Mouse (Mus musculus) heart, adult 2 months (tissue): ENCODE results near the gene Ppt2. TPM values are rescaled to one million over a fixed set of nuclear protein-coding genes. Genes with fewer than 3 reads are reported as not detected.

Experiments used
- DNase-seq, 2 experiments: peaks; one replicate each; pipeline ENCODE4 v3.0.0; 2021
- H3K27ac ChIP-seq: fragments of 200-600 bp; 2 replicates; pipeline ENCODE4 v1.8.1; 2022
- H3K27me3 ChIP-seq: fragments of 200-500 bp; 2 replicates; pipeline ENCODE4 v1.6.1; 2012; ENCODE audit warnings: mild to moderate bottlenecking, low read length, inconsistent platforms, mixed read lengths; ENCODE audit not compliant: control insufficient read depth, insufficient read depth
- H3K36me3 ChIP-seq: fragments of 200-500 bp; 2 replicates; pipeline ENCODE4 v1.6.1; 2012; ENCODE audit warnings: low read length, inconsistent platforms; ENCODE audit not compliant: control insufficient read depth, insufficient read depth
- H3K4me1 ChIP-seq: fragments of 200-500 bp; 2 replicates; pipeline ENCODE4 v1.6.1; 2011; ENCODE audit warnings: low read length; ENCODE audit not compliant: control insufficient read depth, insufficient read depth
- H3K4me3 ChIP-seq: fragments of 200-600 bp; 2 replicates; pipeline ENCODE4 v1.8.1; 2022
- H3K79me2 ChIP-seq: fragments of 200-500 bp; replicated peaks from 2 replicates; pipeline ENCODE4 v1.6.1; 2012; ENCODE audit warnings: mild to moderate bottlenecking, inconsistent platforms, low read length, moderate library complexity, mixed read lengths; ENCODE audit not compliant: control insufficient read depth, insufficient read depth
- H3K9ac ChIP-seq: fragments of 200-500 bp; 2 replicates; pipeline ENCODE4 v1.6.1; 2012; ENCODE audit warnings: low read depth, mild to moderate bottlenecking, control low read depth, inconsistent platforms, low read length, mixed read lengths
- CTCF ChIP-seq: fragments of 200-600 bp; IDR thresholded peaks from 2 replicates; pipeline ENCODE4 v1.8.1; 2022; ENCODE audit warnings: antibody characterized with exemption, mild to moderate bottlenecking, moderate library complexity
- EP300 ChIP-seq: fragments of 200-500 bp; IDR thresholded peaks from 2 replicates; pipeline ENCODE4 v1.6.1; 2011; ENCODE audit warnings: low read depth, low read length, control low read depth; ENCODE audit not compliant: insufficient read depth
- POLR2A ChIP-seq: fragments of 200-500 bp; IDR thresholded peaks from 2 replicates; pipeline ENCODE4 v1.6.1; 2011; ENCODE audit warnings: mild to moderate bottlenecking, low read depth, low read length, control low read depth; ENCODE audit not compliant: insufficient read depth
- WGBS: fragments of 180-500 bp; shearing (Covaris S2); methylation state at CpG from one replicate; pipeline ENCODE4 v1.1.7; 2018; 5-methylcytosine and 5-hydroxymethylcytosine counted together
- intact Hi-C: fragments of 180-260 bp; cut with DNase I; formaldehyde crosslinking; loops from one replicate; pipeline ENCODE4 v1.15.1; 2025
- polyA plus RNA-seq: library from polyadenylated mRNA; depleted of rRNA; stranded (reverse); fragments of >200 nt; gene quantifications from 2 replicates; pipeline ENCODE4 v1.2.3, GENCODE M21; 2012; rRNA removed
- total RNA-seq, 2 experiments: library from RNA; stranded (reverse); gene quantifications; 2 replicates each; pipeline ENCODE4 v1.2.3; 2021

Gene Ppt2
- total and polyA plus RNA-seq, 3 experiments, result 50.5 to 63.9 (median 53.0) TPM

GRCm38 (mm10) chr17:34572361-34572760 lies 55.9 kb downstream of the Ppt2 start:
- Histone ChIP-seq H3K9ac (no peak overlapping the region), H3K27me3 (no peaks in the 10 kb centered on the region), H3K27ac (no peak overlapping the region), H3K79me2 (no peaks in the 10 kb centered on the region), H3K4me3 (no peak overlapping the region), H3K4me1 (no peaks in the 10 kb centered on the region), H3K36me3 (no peaks in the 10 kb centered on the region)
- intact Hi-C loops, result loop anchor here (2.0 kb wide), 1 partner anchor 46 kb away; no protein-coding TSS in a partner anchor
- TF ChIP-seq POLR2A, result no peak
- TF ChIP-seq EP300, result no peak
- TF ChIP-seq CTCF, result no peak
- WGBS, result 48% methylated on average over 15 of the region's 15 CpGs
- DNase-seq, result no peak

GRCm38 (mm10) chr17:34571875-34572274 lies 56.4 kb downstream of the Ppt2 start:
- no peak overlapping the region for H3K27ac ChIP-seq
- no peaks in the 10 kb centered on the region for H3K4me1 ChIP-seq
- no peaks in the 10 kb centered on the region for H3K79me2 ChIP-seq
- no peak overlapping the region for H3K4me3 ChIP-seq
- H3K27me3 ChIP-seq, result no peaks in the 10 kb centered on the region
- intact Hi-C loops, result loop anchor here (2.0 kb wide), 1 partner anchor 47 kb away; no protein-coding TSS in a partner anchor
- no peak for TF ChIP-seq POLR2A
- 0 out of 2 replicates have a peak, but pooled peaks have one; percentile 32 for TF ChIP-seq EP300
- TF ChIP-seq CTCF, result peak; percentile 75
- DNase-seq, result no peak
- no peak overlapping the region for H3K9ac ChIP-seq
- no peaks in the 10 kb centered on the region for H3K36me3 ChIP-seq
- WGBS, result 26% methylated on average over 5 of the region's 5 CpGs

- Histone ChIP-seq H3K27me3 (no peaks in the 10 kb centered on the region), H3K36me3 (no peaks in the 10 kb centered on the region), H3K4me3 (no peak overlapping the region), H3K79me2 (no peaks in the 10 kb centered on the region), H3K9ac (no peak overlapping the region), H3K27ac (no peak overlapping the region), H3K4me1 (peaks cover 1% of the 10 kb centered on the region)
- WGBS, result 73% methylated on average over 4 of the region's 4 CpGs
- intact Hi-C loops, result no loop called here
- no peak for DNase-seq
- TF ChIP-seq CTCF, result no peak
- TF ChIP-seq POLR2A, result no peak
- TF ChIP-seq EP300, result no peak
Observed at GRCm38 (mm10) chr17:34569919-34570318, 58.4 kb downstream of the Ppt2 start.

- Histone ChIP-seq H3K9ac (no peak overlapping the region), H3K79me2 (no peaks in the 10 kb centered on the region), H3K27ac (no peak overlapping the region), H3K27me3 (no peaks in the 10 kb centered on the region), H3K4me1 (peaks cover 1% of the 10 kb centered on the region), H3K36me3 (no peaks in the 10 kb centered on the region), H3K4me3 (no peak overlapping the region)
- intact Hi-C loops, result no loop called here
- 82% methylated on average over 13 of the region's 13 CpGs for WGBS
- no peak for DNase-seq
- no peak for TF ChIP-seq CTCF
- TF ChIP-seq POLR2A, result no peak
- no peak for TF ChIP-seq EP300
Observed at GRCm38 (mm10) chr17:34568421-34568820, 59.9 kb downstream of the Ppt2 start.

DNA sequence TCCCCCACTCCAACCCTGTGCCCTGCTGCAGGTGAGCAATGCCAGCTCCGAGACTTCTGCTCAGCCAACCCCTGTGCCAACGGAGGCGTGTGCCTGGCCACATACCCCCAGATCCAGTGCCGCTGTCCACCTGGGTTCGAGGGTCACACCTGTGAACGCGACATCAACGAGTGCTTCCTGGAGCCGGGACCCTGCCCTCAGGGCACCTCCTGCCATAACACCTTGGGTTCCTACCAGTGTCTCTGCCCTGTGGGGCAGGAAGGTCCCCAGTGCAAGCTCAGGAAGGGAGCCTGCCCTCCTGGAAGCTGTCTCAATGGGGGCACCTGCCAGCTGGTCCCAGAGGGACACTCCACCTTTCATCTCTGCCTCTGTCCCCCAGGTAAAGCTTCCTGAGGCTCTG lies 61.0 kb downstream of the Ppt2 start:
- 69% methylated on average over 9 of the region's 9 CpGs for WGBS
- intact Hi-C loops, result loop anchor here (2.0 kb wide), 1 partner anchor 13 kb away; no protein-coding TSS in a partner anchor
- no peaks in the 10 kb centered on the region for H3K36me3 ChIP-seq
- no peak for DNase-seq
- TF ChIP-seq POLR2A (no peak), CTCF (no peak), EP300 (no peak)
- no peak overlapping the region for H3K27ac ChIP-seq
- H3K9ac ChIP-seq, result no peak overlapping the region
- no peaks in the 10 kb centered on the region for H3K79me2 ChIP-seq
- H3K4me1 ChIP-seq, result peaks cover 1% of the 10 kb centered on the region
- no peak overlapping the region for H3K4me3 ChIP-seq
- H3K27me3 ChIP-seq, result no peaks in the 10 kb centered on the region

Other genes with a start within 250 kb of the Ppt2 start
- gene BC051142, start 229.7 kb downstream of the Ppt2 start, total RNA-seq, result not detected
- gene BC051142, start 229.7 kb downstream of the Ppt2 start, polyA plus RNA-seq, result 0.94 and 1.1 TPM in 2 replicates
- not detected for gene Btnl4, start 151.2 kb downstream of the Ppt2 start, total RNA-seq
- gene Btnl4, start 151.2 kb downstream of the Ppt2 start, polyA plus RNA-seq, result not detected in 2 replicates
- not detected for gene Btnl6, start 111.2 kb downstream of the Ppt2 start, total RNA-seq
- gene Btnl6, start 111.2 kb downstream of the Ppt2 start, polyA plus RNA-seq, result not detected in 2 replicates
- gene Notch4, start 64.2 kb downstream of the Ppt2 start, total RNA-seq, result 10 to 100 TPM; 30.4 to 32.3 TPM
- 21.4 and 24.8 TPM in 2 replicates for gene Notch4, start 64.2 kb downstream of the Ppt2 start, polyA plus RNA-seq
- 1 to 10 TPM; 3.9 to 5.2 TPM for gene Gpsm3, start 38.7 kb downstream of the Ppt2 start, total RNA-seq
- gene Gpsm3, start 38.7 kb downstream of the Ppt2 start, polyA plus RNA-seq, result 4.4 and 6.4 TPM in 2 replicates
- 10 to 100 TPM; 16.1 to 18.4 TPM for gene Pbx2, start 37.2 kb downstream of the Ppt2 start, total RNA-seq
- 22.1 and 28.3 TPM in 2 replicates for gene Pbx2, start 37.2 kb downstream of the Ppt2 start, polyA plus RNA-seq
- under 1 TPM; 0.14 to 0.18 TPM for gene Ager, start 30.6 kb downstream of the Ppt2 start, total RNA-seq
- gene Ager, start 30.6 kb downstream of the Ppt2 start, polyA plus RNA-seq, result 0.38 and 2.2 TPM in 2 replicates
- gene Rnf5, start 24.8 kb downstream of the Ppt2 start, total RNA-seq, result 10 to 100 TPM; 37.6 to 40.4 TPM
- 71.7 and 92.2 TPM in 2 replicates for gene Rnf5, start 24.8 kb downstream of the Ppt2 start, polyA plus RNA-seq
- 10 to 100 TPM; 64.8 to 68.9 TPM for gene Agpat1, start 24.2 kb downstream of the Ppt2 start, total RNA-seq
- 178 and 184 TPM in 2 replicates for gene Agpat1, start 24.2 kb downstream of the Ppt2 start, polyA plus RNA-seq
- gene Egfl8, start 12.5 kb downstream of the Ppt2 start, total RNA-seq, result 1 to 10 TPM; 1.2 to 1.8 TPM
- gene Egfl8, start 12.5 kb downstream of the Ppt2 start, polyA plus RNA-seq, result 2.4 and 3.4 TPM in 2 replicates
- gene Prrt1, start 1.0 kb upstream of the Ppt2 start, total RNA-seq, result 1 to 10 TPM in 1 of 2 experiments, under 1 TPM in 1; 0.86 to 1.4 TPM
- 2.7 and 7.0 TPM in 2 replicates for gene Prrt1, start 1.0 kb upstream of the Ppt2 start, polyA plus RNA-seq
- gene Fkbpl, start 16.3 kb upstream of the Ppt2 start, total RNA-seq, result 1 to 10 TPM; 7.9 TPM
- gene Fkbpl, start 16.3 kb upstream of the Ppt2 start, polyA plus RNA-seq, result 4.0 and 8.8 TPM in 2 replicates
- 10 to 100 TPM; 15.3 to 18.4 TPM for gene Atf6b, start 18.6 kb upstream of the Ppt2 start, total RNA-seq
- 25.3 and 27.4 TPM in 2 replicates for gene Atf6b, start 18.6 kb upstream of the Ppt2 start, polyA plus RNA-seq
- gene Tnxb, start 42.0 kb upstream of the Ppt2 start, total RNA-seq, result 10 to 100 TPM; 28.5 to 28.8 TPM
- 27.3 and 32.7 TPM in 2 replicates for gene Tnxb, start 42.0 kb upstream of the Ppt2 start, polyA plus RNA-seq
- 10 to 100 TPM; 16.8 to 19.7 TPM for gene C4b, start 115.4 kb upstream of the Ppt2 start, total RNA-seq
- 18.0 and 26.6 TPM in 2 replicates for gene C4b, start 115.4 kb upstream of the Ppt2 start, polyA plus RNA-seq
- not detected for gene Cyp21a1, start 176.1 kb upstream of the Ppt2 start, total RNA-seq
- gene Cyp21a1, start 176.1 kb upstream of the Ppt2 start, polyA plus RNA-seq, result 0.09 and 0.20 TPM in 2 replicates
- gene Stk19, start 208.4 kb upstream of the Ppt2 start, total RNA-seq, result 1 to 10 TPM; 8.5 to 9.5 TPM
- 14.1 and 17.3 TPM in 2 replicates for gene Stk19, start 208.4 kb upstream of the Ppt2 start, polyA plus RNA-seq
- gene Dxo, start 208.5 kb upstream of the Ppt2 start, total RNA-seq, result 10 to 100 TPM; 12.4 to 14.2 TPM
- gene Dxo, start 208.5 kb upstream of the Ppt2 start, polyA plus RNA-seq, result 22.9 and 28.3 TPM in 2 replicates
- gene Skiv2l, start 221.7 kb upstream of the Ppt2 start, total RNA-seq, result 10 to 100 TPM; 18.1 to 26.8 TPM
- 28.9 and 37.7 TPM in 2 replicates for gene Skiv2l, start 221.7 kb upstream of the Ppt2 start, polyA plus RNA-seq
- 10 to 100 TPM; 14.9 to 15.8 TPM for gene Nelfe, start 221.9 kb upstream of the Ppt2 start, total RNA-seq
- gene Nelfe, start 221.9 kb upstream of the Ppt2 start, polyA plus RNA-seq, result 12.3 and 15.5 TPM in 2 replicates
- 1 to 10 TPM; 2.6 to 3.8 TPM for gene Cfb, start 234.0 kb upstream of the Ppt2 start, total RNA-seq
- gene Cfb, start 234.0 kb upstream of the Ppt2 start, polyA plus RNA-seq, result 3.9 and 5.7 TPM in 2 replicates